Mouse (Mus musculus) frontal cortex, postnatal 25 days (tissue): ENCODE measurements at regions not wholly inside any gene's neighbourhood (a gene's known extent, or its start where the extent isn't known, plus 50 kb on each side); places are given as distances from the start of the nearest gene placed in this dataset.
A peak's percentile ranks its signal among the peaks of the same experiment; 100 is the strongest.

ENCODE experiments used
- DNase-seq, 2 experiments: peaks; one replicate each; pipeline ENCODE4 v3.0.0; 2022; ENCODE audit warnings: low spot score in 2 of 2

DNA sequence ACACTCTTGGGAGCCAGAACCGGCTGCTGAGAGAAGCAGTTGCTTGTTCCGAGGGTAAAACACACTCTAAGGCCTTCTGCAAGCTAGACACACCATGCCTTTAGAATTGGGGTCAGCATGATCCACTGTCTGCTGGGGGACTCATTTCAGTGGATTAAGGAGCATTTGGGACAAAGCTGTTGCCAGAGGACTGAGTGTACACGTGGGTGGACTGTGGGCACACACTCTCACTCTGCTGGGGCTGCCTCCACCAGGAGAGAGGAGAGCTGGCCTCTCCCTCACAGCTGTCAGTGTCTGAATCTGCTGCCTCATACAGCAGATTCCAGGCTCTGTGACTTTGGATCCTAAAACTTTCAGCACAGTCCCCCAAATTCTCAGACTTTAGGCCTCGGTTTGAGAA lies 161.2 kb upstream of the Rreb1 start:
- DNase-seq: no peak

DNA sequence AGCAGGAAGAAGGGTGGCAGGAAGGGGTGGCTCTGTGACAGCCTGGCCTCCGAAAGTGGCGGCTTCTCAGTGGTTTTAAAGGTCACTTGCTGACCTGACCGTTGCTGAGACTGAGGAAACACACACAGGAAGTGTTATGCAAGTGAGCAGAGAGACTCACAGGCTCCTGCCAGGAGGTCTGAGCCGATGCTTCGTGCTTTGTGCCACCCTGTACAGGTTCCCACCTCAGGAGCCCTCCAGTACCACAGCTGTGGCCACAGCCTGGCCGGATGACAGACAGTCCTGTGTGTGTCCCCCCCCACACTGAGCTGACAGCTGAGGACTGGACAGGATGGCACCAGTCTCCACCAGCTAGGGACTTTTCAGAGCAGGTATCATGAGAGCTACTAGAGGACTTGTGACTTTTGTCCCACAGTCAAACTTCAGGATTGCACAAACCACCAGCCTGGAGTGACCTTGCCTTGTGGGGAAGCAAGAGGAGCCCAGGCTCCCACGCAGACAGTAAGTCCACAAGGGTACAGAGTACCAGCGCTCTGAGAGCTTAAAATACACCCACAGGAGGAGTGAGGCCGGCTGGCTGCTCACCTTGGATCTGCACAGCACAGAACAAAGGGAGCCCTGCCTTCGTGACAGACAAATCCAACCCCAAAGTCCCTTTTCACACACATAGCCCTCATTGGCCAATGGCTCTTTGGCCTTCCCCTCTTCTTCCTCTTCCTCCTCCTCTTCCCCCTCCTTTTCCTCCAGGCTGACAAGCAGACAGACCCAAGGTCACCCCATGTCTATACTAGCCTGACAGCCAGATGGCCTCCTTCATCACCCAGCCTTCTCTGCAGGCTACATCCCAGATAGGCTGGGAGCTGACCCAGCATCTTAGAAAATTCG lies 158.1 kb upstream of the Rreb1 start:
- DNase-seq: no peak

DNA sequence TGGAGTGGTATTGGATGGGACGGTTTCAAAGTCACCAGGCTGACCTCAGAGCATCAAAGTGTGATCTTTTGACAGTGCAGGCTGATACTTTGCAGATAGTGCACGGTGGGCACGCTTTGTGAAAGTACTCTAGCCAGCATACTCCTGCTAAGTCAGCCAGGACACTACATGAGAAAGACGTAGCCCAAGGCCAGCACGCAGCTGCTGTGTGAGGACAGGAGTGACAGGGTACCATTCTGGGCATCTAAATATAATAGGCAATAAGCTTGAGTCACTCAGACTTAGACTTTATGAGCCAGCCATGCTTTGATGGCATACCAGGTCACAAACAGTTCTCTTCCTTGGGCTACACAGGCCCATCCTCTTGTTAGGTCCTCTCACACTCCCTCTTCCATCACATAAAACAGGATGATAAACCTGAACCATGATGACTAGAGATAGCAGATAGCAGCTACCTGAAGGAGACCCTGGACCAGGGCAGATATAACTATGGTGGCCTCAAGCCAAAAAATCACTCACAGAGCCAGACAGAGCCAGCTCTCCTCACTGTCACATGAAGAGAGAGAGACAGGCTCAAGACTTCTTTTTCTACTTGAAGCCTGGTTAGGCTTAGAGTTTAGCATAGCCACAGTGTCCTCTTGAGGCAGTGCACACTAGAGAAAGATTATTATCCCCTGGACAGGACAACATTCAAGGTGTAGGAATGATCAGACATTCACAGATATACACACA lies 156.7 kb upstream of the Rreb1 start:
- no peak for DNase-seq

GRCm38 (mm10) chr13:37622366-37623088 lies 155.7 kb upstream of the Rreb1 start:
- no peak for DNase-seq

- no peak for DNase-seq
These were observed 153.5 kb upstream of the Rreb1 start for GRCm38 (mm10) chr13:37624741-37625140.

DNA sequence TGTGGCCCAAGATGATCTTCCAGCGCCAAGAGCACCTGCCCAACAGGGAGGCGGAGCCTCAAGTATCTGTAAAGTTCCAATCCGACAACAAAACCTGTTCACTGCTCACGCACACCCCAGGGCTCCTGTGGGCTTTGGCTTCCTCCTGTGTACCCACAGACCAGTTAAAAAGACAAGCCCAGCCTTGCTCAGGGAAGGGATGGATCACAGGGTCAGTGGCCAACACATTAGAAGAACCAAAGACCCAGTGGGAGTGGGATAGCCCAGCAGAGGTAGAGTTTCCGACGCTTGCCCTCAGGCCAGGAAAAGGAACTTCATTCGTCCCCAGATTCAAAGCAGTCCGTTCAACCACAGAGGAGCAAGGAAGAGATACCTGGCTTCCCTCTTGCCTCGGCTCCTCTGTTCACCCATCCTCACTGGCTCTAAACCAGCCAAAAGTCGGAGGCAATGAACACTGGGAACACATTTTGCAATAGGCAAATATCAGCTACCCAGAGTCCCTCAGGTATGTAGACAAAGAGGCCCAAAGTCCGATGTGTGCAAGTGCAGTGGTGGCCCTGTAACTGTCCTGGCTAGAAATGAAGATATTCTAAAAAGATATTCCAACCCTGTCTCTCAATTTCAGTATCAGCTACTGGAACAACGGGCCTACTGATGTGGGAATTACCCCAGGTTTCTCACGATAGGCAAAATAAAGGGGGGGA lies 152.5 kb upstream of the Rreb1 start:
- no peak for DNase-seq

DNA sequence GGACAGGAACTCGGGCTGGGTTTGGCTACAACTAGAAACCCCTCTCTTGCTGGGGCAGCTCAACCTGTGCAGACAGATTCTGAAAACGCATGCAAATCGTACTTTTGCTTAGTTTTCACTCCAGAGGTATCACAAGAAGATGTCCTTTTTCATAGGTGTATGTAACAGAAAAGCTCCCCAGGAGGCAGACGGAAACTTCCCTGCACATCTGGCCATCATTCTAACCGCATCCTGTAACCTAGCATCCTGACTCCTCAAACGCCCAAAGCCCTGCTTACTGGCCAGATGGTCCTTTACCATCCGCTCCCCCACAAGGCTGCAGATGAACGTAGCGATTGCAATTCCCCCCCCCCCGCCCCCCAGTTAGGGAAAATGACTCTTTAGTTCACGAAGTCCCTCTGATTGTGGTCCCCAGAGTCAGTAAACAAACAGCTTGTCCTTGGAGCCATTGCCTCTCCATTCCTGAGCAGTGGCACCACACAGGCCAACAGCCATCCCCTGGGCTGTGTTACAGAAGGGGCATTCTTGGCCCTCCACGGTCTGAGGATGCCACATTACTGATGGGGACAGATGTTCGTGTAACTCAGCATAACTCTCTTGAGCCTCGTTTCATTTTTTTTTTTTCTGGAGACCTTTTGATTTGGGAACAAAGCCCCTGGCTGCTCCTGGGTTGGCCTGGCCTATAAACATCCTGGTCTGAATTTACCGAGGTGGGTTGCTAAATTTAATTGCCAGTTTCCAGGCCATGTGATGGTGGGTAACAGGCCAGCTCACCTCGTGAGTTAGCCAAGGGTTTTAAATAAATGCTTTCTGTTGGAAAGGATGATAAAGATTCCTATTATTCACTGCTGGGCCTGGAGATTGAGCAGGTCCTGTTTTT lies 149.6 kb upstream of the Rreb1 start:
- DNase-seq: no peak

DNA sequence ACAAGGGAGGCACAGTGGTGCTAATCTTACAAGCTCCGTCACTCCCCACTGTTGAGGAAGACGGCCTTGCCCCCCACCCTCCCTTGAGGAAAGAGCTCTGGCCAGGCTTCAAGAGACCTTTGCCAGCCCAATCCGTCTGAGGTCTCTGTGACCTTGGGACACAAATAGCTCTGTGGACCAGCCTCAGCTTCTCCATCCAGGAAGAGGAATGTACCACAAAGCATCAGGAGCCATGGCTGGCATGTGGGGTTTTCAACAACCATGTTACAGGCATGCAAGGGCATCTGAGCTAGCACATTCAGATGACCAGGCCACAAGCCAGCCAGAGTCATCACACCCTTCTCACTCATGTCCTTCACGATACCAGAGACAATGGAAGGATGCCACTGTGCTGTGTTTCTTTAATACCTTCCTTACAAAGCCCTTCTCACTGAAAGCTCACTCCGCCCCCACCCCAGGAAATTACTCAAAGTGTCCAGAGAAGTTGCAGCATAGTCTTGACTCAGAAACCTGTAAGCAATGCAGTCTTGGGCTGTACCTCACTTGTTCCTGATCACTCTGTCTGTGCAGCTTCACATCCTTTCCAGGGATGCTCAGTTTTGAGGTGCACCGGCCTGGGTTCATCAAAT lies 148.8 kb upstream of the Rreb1 start:
- DNase-seq: no peak

DNA sequence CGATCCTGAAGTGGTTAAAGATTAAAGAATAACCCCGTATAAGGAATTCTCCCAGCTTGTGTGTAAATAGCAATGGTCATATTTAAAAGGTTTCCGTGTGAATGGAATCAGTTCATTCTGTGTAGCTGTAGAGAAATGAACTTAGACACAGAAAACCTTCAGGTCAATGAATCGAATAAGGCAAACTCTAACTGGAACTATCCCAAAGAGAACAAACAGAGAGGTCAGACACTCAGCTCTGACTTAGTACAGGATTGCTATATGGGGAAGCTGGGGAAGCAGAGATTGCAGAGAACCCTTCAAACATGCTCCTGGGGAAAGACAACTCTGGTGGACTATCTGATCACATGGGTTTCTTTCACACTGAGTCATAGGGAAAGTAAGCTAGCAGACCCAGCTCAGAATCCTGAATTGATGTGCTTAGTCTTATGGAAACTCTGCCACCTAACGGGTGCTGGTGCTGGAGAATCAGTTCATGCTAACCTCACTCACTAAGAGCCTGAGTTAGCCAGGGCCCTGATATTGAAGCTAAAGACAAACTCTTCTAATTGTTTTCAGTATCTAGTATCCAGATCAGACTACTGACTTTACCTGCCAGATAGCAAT lies 145.3 kb upstream of the Rreb1 start:
- no peak for DNase-seq

DNA sequence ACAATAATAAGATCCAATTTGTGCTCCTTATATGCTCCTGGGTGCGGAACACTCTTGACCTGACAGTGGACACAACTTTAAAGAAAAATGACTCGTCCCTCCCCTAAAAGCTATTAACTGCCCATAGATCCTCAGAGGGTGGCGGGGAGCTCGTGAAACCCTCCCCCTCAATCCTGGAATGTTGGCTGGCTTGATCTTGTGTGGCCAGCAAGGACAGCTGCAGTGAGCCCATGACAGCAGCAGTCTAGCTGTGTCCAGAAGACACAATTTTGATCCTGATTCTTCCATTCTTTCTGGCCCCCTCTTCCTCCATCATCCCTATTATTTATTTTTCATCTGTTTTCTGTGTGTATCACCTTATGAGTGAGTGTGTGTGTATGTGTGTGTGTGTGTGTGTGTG lies 141.8 kb upstream of the Rreb1 start:
- no peak for DNase-seq

DNA sequence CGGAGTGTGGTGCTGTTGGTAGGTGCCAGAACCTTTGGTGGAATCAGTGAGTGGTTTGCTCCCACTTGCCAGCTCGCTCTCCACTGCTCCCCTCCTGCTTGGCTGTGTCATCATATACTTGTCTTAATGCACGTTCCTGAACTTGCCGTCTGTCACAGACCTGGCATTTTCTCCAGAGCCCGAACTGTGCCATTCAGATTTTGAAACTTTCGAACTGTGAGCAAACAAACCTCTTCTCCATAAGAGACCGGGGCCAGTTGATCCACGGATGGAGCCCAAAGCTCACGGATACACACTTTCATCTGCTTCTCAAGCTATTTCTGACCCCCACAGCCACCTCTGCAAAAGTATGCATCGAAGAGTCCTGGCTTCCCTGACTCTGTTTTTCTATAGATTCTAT lies 141.0 kb upstream of the Rreb1 start:
- DNase-seq: no peak

GRCm38 (mm10) chr13:37638071-37638511 lies 140.1 kb upstream of the Rreb1 start:
- no peak for DNase-seq

DNA sequence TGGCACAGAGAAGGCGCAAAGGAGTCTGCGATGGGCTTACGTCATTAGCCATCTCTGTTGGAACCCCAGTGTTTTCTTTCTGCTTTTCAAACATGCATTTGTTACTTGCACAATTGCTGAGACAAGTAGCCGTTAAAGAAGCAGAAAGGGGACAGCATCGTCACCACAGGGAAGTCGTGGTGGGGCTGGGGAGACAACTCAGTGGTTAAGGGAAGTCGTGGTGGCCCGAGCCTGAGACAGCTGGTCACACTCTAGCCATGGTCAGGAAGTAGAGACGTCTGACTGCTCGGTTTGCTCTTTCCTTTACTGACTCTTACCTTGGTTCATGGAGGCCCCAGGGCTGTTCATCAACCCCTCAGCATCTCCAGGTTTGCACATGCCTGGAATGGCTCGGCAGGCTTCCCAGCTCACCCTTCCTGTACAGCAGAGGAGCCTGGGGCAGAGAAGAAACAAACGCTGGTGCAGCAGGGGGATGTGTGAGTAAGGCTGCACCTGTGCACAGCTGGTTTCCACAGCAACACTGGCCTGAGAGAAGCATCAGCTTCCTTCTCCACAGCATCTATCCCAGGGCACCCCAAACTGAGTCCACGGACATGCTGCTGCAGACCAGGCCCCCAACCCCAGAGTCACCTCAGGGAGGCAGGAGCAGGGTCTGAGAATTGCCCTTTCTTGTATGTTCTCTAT lies 135.6 kb upstream of the Rreb1 start:
- DNase-seq: no peak

GRCm38 (mm10) chr13:37644751-37645181 lies 133.4 kb upstream of the Rreb1 start:
- DNase-seq: no peak

DNA sequence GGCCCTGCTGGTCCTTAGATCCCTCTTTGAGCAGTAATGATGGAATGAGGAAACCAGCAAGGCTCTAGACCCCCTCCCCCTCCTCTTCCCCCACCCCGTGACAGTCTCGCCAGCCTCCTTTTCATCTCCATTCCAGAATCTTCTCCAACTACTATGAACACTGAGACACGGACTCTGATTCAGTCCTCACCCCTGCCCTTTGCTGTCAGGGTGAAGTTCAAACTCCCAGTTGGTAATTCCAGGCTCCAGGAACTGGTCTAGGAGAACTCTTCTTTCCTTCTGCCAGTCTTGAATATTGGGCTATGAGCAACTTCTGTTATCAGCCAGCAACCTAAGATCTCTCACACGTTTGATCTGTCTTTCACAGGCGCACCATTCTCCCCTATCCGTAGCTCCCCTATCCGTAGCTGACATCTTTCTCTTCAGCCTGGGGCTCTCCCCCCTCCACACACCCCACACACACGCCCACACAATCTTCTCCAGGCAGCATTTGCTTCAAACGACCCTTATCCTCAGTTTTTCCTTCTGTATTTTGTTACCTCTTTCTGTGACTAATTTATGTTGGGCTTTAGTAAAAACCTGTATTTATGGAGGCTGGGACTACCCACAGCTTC lies 128.6 kb upstream of the Rreb1 start:
- no peak for DNase-seq

DNA sequence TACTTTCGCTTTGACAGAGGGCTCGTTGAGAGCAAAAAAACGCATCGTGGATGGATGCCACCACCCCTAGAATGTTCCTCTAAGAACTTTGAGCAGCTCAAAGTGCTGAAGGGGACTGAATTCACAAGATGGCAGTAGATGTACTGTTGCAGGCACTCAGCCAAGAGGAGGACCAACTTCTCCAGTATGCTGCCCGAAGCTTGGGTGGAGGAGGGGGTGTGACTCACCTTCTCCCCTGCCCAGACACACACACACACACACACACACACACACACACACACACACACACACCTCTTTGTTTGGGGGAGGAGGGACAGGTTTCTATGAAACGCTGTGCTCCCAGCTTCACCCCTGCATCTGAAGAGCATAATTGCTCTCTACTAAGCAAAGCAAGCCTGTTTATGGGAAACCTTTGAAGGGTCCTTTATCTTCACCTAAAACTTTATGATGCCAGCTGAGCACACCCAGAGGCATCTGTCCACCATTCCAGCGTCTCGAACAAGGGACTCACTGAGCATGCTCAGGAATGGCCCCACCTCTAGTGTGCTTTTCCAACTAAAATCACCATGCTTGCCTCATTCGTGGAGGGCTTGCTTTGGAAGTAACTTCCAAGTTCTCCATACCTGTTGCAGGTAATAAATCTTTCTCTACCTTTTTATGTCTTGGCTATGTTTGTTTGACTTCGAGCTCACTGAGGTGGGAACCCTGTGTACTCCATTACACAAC lies 126.8 kb upstream of the Rreb1 start:
- no peak for DNase-seq

- DNase-seq: no peak
These were observed 123.5 kb upstream of the Rreb1 start for GRCm38 (mm10) chr13:37654651-37655050.

DNA sequence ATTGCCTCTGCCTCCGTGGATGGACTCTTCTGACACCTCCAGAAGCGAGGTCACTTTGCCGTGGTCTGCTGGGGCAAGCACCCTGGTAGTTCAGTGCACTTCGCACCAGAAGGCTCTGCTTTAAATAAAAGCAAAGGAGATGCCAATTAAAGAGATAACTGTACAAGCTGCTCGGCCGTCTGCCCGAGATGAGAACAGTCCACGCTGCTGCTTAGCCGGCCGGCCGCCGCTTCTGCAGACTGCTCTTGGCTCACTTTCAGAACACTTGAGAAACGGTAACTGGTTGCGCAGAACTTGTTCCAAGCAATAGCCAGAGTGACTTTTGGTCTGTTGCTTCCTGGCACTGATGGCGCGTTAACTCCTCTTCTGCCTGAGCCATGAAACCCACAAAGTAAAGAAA lies 121.0 kb upstream of the Rreb1 start:
- peak; percentile 10 to 14 for DNase-seq
